Mouse (Mus musculus) C2C12 (cell line): ENCODE results near the gene Gpc4. TPM values are rescaled to one million over a fixed set of nuclear protein-coding genes. Genes with fewer than 3 reads are reported as not detected.

ENCODE experiments used
- H3K27me3 ChIP-seq: one replicate; pipeline ENCODE4 v1.6.1; 2011; ENCODE audit not compliant: control insufficient read depth, insufficient read depth, insufficient read length
- H3K36me3 ChIP-seq: one replicate; pipeline ENCODE4 v1.6.1; 2011; ENCODE audit not compliant: control insufficient read depth, insufficient read depth
- H3K4me3 ChIP-seq: one replicate; pipeline ENCODE4 v1.5.1; 2011; ENCODE audit warnings: mild to moderate bottlenecking, control low read depth; ENCODE audit not compliant: poor library complexity, insufficient read depth, severe bottlenecking
- H3K79me2 ChIP-seq: one replicate; pipeline ENCODE4 v1.6.1; 2011; ENCODE audit not compliant: control insufficient read depth, insufficient read depth
- H3K79me3 ChIP-seq: one replicate; pipeline ENCODE4 v1.6.1; 2011; ENCODE audit warnings: low read depth, control low read depth
- H3ac ChIP-seq: one replicate; pipeline ENCODE3; 2011; ENCODE audit warnings: low read depth; ENCODE audit not compliant: control insufficient read depth, insufficient read length
- CEBPB ChIP-seq: IDR thresholded peaks from one replicate; pipeline ENCODE4 v1.6.1; 2011; ENCODE audit warnings: low read depth, mild to moderate bottlenecking, control low read depth, moderate library complexity
- CTCF ChIP-seq: IDR thresholded peaks from one replicate; pipeline ENCODE4 v1.5.1; 2011; ENCODE audit not compliant: control insufficient read depth, insufficient read depth, insufficient read length
- FOSL1 ChIP-seq: IDR thresholded peaks from one replicate; pipeline ENCODE4 v1.8.0; 2011; ENCODE audit warnings: mild to moderate bottlenecking, low read length; ENCODE audit not compliant: poor library complexity, insufficient read depth, severe bottlenecking
- MAX ChIP-seq: IDR thresholded peaks from one replicate; pipeline ENCODE4 v1.6.1; 2011; ENCODE audit warnings: mild to moderate bottlenecking, control low read depth
- MYOD1 ChIP-seq: IDR thresholded peaks from one replicate; pipeline ENCODE4 v1.6.1; 2011; ENCODE audit warnings: low read depth; ENCODE audit not compliant: control insufficient read depth, insufficient read length
- MYOG ChIP-seq: IDR thresholded peaks from one replicate; pipeline ENCODE4 v1.6.1; 2011; ENCODE audit not compliant: control insufficient read depth, insufficient read length; ENCODE audit errors: extremely low read depth
- USF1 ChIP-seq: IDR thresholded peaks from one replicate; pipeline ENCODE4 v1.6.1; 2011; ENCODE audit warnings: low read depth, mild to moderate bottlenecking, control low read depth, moderate library complexity
- polyA plus RNA-seq: library from polyadenylated mRNA; unstranded; fragments of >200 nt; fragmentation: generic; extraction: Trizol; gene quantifications from one replicate; pipeline ENCODE4 v1.2.1, GENCODE M21; 2012; ENCODE audit warnings: missing spikeins

Gene Gpc4
- polyA plus RNA-seq, 1 experiment, result 0.26 TPM

- Histone ChIP-seq H3K27me3 (no peaks in the 10 kb centered on the region), H3ac (no peak overlapping the region), H3K79me3 (no peaks in the 10 kb centered on the region), H3K79me2 (no peaks in the 10 kb centered on the region), H3K4me3 (no peak overlapping the region), H3K36me3 (no peaks in the 10 kb centered on the region)
- no peak for TF ChIP-seq FOSL1
- no peak for TF ChIP-seq CEBPB
- TF ChIP-seq MAX, result no peak
Observed at GRCm38 (mm10) chrX:52155408-52155953, 9.6 kb downstream of the Gpc4 start.

- Histone ChIP-seq H3K36me3 (no peaks in the 10 kb centered on the region), H3K79me3 (no peaks in the 10 kb centered on the region), H3K27me3 (no peaks in the 10 kb centered on the region), H3K4me3 (no peak overlapping the region), H3K79me2 (no peaks in the 10 kb centered on the region), H3ac (no peak overlapping the region)
- TF ChIP-seq CEBPB (no peak), USF1 (no peak), CTCF (no peak), MAX (no peak), MYOG (no peak), MYOD1 (no peak), FOSL1 (no peak)
Observed at GRCm38 (mm10) chrX:52154821-52155220, 10.2 kb downstream of the Gpc4 start.

DNA sequence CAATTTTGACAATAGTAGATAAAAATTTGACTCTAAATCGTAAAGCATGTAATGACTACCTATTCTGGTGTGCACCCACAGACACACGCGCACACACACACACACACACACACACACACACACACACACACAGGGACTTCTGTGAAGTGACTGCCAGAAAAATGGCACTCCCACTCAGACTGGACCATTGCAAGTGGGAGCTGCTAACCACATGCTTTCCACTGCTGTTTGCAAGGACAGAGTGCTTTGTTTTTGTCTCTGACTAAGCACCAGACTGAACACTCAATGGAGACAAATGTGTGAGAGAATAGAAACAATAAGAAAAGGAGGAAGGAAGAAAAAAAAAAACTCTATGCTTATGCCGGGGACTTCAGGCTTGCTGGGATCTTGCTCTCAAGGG, 11.6 kb downstream of the Gpc4 start:
- no peak for TF ChIP-seq USF1
- no peak for TF ChIP-seq CTCF
- Histone ChIP-seq H3ac (no peak overlapping the region), H3K27me3 (no peaks in the 10 kb centered on the region), H3K79me2 (no peaks in the 10 kb centered on the region), H3K36me3 (no peaks in the 10 kb centered on the region), H3K79me3 (no peaks in the 10 kb centered on the region), H3K4me3 (no peak overlapping the region)

DNA sequence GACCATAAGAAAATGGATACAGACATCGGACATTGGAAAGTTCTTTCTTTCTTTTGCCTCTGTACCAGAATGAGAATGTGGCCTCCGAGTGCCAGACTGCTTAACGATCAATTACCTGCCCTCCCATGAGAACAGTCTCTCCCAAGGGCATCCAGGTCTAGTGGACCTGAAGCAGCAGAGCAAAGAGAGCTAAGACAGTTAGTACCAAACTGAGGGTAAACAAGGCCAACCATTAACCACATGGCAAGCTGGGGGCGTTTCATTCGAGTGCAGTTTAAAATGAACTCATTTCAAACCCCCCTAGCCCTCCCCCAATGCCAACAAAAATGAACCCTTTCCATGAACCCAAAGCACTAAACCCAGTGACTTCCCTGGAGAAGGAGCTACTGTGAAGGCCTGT, 12.1 kb downstream of the Gpc4 start:
- no peaks in the 10 kb centered on the region for H3K27me3 ChIP-seq
- H3ac ChIP-seq, result no peak overlapping the region
- TF ChIP-seq MAX (no peak), USF1 (no peak), MYOG (no peak), CEBPB (no peak), MYOD1 (no peak), CTCF (no peak), FOSL1 (no peak)
- no peaks in the 10 kb centered on the region for H3K79me2 ChIP-seq
- H3K79me3 ChIP-seq, result no peaks in the 10 kb centered on the region
- no peaks in the 10 kb centered on the region for H3K36me3 ChIP-seq
- H3K4me3 ChIP-seq, result no peak overlapping the region

- no peaks in the 10 kb centered on the region for H3K79me2 ChIP-seq
- no peaks in the 10 kb centered on the region for H3K36me3 ChIP-seq
- no peak for TF ChIP-seq MAX
- TF ChIP-seq MYOD1, result no peak
- no peak overlapping the region for H3ac ChIP-seq
- no peaks in the 10 kb centered on the region for H3K79me3 ChIP-seq
- no peaks in the 10 kb centered on the region for H3K27me3 ChIP-seq
- H3K4me3 ChIP-seq, result no peak overlapping the region
Observed at GRCm38 (mm10) chrX:52151555-52151954, 13.5 kb downstream of the Gpc4 start.

GRCm38 (mm10) chrX:52151100-52151499, 14.0 kb downstream of the Gpc4 start:
- TF ChIP-seq USF1, result no peak
- no peak for TF ChIP-seq FOSL1
- no peak for TF ChIP-seq CEBPB
- TF ChIP-seq MYOG, result no peak
- no peak for TF ChIP-seq CTCF
- TF ChIP-seq MYOD1, result no peak
- TF ChIP-seq MAX, result no peak
- no peak overlapping the region for H3ac ChIP-seq
- H3K36me3 ChIP-seq, result no peaks in the 10 kb centered on the region
- H3K4me3 ChIP-seq, result no peak overlapping the region
- no peaks in the 10 kb centered on the region for H3K79me2 ChIP-seq
- H3K27me3 ChIP-seq, result no peaks in the 10 kb centered on the region
- H3K79me3 ChIP-seq, result no peaks in the 10 kb centered on the region
